Mouse (Mus musculus) left cerebral cortex, postnatal 10 days (tissue): ENCODE results near the gene Zbtb7a. TPM values are rescaled to one million over a fixed set of nuclear protein-coding genes. Genes with fewer than 3 reads are reported as not detected.

Source experiments
- DNase-seq, 2 experiments: peaks; one replicate each; pipeline ENCODE4 v3.0.0; 2021 to 2022; ENCODE audit warnings: low spot score in 2 of 2, mixed read lengths in 1 of 2; ENCODE audit errors: extremely low spot score in 1 of 2
- intact Hi-C: fragments of 180-260 bp; cut with DNase I; formaldehyde crosslinking; loops from one replicate; pipeline ENCODE4 v1.15.1; 2025
- total RNA-seq, 2 experiments: library from RNA; stranded (reverse); gene quantifications; 2 replicates each; pipeline ENCODE4 v1.2.3; 2021

Gene Zbtb7a
- total RNA-seq: 10 to 100 TPM; 38.7 to 42.6 TPM

DNA sequence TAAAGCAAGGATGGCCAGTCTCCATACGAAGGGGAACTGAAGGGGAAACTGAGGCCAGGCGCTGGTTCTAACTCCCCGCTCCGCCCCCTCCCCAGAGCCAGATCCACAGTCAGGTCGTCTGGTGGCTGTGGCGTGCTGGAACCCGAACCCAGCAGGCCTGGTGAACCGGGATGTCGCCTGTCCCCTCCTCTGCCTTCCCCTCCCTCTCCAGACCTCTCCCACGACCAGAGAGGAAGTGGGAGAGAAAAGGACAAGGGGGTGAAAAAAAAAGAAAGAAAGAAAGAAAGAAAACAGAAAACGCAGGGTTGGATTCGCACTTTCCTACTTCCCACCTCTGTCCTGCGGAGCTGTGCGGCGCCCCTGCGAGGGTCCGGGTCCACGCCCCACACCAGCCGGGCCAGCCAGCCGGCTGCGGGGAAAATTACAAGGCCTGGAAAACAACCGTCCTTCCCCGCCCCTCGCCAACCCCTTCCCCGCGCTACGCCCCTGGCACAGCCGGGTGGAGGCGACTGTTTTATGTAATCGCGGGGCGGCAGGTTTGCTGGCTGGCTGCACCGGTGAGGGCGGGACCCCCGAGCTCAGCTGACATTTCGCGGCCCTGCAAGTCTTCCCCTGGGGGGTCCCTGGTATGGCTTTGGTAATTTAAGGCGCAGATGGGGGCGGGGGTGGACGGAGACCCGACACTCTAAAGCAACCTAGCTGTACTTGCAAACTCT is at the start of gene Zbtb7a:
TSS of gene Zbtb7a (plus strand) at position 255 of the 716 bp plus-strand sequence.
- DNase-seq: peak in 1 of 2 experiments; percentile 72
- intact Hi-C loops: no loop called here

DNA sequence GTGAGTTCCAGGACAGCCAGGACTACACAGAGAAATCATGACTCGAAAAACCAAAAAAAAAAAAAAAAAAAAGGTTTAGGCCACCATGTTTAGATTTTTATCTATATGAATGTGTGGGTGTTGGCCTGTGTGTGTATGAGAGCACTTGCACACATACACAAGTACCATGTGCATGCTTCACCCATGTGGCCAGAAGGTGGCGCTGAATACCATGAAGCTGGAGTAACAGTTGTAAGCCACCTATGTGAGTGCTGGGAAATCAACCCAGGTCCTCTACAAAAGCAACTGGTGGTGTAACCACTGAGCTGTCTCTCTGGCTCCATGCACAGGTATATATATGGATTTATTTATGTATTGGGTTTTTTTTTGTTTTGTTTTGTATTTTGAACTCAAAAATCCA is 48.0 kb upstream of the Zbtb7a start:
- no peak for DNase-seq
- intact Hi-C loops: no loop called here

DNA sequence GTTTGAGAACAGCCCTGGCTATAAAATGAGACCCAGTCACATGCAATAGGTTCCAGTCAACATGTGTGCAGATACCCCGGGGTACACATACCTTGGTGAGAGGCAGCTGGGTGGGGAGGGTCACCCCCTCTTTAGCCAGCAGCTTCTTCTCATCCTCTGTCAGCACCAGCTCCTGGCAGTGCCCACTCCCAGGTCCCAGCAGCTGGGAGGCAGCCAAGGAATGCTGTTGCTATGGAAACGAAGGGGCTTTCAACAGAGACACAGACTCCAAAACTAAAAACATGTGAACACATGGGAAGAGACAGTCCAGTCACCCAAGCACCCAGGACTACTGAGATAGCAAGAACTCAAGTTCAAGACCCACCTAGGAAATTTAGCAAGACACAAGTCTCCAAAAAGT is 45.8 kb upstream of the Zbtb7a start:
- intact Hi-C loops: no loop called here
- DNase-seq: peak; percentile 56 to 65

DNA sequence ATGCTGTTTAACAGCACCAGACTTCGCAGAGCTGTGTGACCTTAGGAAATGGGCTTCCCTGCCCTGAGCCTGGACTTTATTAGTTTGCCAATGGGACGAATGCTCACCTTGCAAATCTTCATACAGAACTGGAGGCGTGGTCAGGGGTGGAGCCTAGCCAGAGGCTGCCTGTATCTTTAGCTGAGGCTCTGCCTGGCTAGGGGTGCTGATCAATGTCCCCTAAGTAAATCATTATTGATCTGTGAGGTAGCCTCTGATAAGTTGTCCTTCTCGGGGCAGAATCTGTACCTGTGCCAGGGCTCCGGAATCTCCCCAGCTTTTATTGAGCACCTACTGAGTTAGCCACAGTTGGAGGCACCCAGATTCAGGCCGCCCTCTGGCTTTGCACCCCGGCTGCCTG is 44.4 kb upstream of the Zbtb7a start:
- no peak for DNase-seq

DNA sequence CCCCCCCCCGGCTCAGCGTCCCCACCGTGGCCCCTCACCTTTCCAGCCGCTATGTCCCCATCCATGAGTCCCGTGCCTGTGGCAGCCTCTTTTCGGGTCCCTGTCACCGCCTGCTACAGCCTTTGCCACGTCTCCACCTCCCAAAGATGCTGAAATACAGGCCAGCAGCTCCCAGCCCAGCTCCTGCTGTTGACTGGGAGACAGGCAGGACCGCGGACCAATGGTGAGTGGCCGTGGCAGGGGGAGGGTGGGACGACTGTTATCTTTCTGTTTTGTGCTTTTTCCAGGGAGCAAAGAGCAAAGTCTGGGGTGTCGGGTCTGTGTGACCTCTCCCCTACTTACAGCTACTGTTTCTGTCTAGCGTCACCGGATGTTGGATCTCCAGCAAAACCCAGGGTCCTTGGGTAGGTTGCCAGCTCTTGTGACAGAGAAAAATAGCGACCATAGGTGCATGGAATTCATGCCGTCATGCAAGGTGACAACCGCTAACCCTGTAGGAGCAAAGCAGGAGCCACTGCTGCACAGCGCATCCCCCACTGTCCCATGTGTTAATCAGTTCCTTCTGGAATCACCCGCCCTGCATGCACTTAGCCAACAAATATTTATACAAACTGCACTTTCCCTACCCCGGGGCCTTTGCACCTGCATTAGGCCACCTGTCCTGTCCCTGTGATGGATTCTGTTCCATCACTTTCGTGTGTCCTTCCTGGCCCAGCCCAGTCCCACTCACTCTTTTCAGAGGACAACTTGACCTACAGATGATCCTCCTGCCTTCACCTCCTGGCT is 42.4 kb upstream of the Zbtb7a start:
- DNase-seq: no peak
- intact Hi-C loops: no loop called here

More for the DNA sequence above, 44.4 kb upstream of the Zbtb7a start:
- intact Hi-C loops: no loop called here

DNA sequence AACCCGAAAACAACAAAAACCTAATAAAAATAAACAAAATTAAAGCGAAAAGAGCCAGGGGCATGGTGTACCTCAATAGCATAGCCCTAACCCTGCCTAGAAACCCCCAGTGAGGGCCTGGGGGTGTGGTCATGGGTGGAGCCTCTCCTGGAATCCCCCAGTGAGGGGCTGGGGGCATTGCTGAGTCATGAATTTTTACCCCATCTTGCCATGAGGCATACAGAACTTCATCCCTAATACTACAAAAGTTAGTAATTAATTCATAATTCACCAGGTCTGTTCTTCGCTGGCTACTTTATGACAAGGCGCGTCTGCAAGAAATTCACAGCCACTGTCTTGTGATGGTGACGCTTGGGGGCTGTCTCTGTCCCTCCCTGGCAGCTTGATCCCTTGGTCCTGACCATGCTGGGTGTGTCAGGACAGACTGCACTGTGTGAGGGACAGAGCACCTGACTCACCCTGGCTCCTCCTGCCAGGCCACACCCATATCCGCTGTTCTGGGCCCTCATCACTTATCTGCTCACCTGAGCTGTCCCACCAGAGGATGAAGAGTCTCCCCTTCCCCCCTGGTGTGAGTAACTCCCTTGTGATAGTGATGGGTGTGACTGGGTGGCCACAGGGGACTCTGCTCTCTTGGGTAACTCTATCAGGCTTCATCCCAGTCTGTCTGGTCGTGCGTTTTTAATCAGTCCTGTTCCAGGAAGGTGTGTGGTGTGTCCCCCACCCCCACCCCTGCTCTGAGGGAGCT is 39.9 kb upstream of the Zbtb7a start:
- intact Hi-C loops: no loop called here
- DNase-seq: no peak

DNA sequence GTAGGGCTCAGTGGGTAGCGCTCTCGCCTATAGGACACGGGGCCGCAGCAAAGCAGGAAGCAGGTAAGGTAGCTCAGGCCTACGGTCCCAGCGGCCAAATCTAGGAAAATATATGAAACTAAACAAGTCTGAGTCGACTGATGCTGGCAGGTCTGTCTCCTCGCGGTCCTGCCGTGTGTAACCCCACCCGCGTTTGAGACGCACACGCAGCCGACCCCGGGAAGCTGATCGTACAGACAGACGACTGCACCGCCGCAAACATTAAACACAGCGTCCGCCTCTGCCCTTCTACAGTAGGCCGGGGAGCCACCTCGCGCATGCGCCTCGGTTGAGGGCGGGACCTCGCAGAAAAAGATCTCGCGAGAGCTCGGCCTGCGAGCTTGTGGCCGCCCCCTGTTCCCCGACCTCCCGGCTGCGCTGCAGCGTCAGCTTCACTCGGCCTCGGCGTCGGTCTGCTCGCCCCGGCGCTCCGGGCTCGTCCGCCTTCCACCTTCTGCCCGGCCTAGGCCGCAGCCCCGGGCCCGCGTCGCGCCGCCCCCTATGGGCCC is 29.4 kb upstream of the Zbtb7a start, which contains the start of gene Map2k2:
TSS of gene Map2k2 (plus strand) at position 351 of the 548 bp plus-strand sequence.
- DNase-seq: peak; percentile 93 to 99
- intact Hi-C loops: no loop called here

DNA sequence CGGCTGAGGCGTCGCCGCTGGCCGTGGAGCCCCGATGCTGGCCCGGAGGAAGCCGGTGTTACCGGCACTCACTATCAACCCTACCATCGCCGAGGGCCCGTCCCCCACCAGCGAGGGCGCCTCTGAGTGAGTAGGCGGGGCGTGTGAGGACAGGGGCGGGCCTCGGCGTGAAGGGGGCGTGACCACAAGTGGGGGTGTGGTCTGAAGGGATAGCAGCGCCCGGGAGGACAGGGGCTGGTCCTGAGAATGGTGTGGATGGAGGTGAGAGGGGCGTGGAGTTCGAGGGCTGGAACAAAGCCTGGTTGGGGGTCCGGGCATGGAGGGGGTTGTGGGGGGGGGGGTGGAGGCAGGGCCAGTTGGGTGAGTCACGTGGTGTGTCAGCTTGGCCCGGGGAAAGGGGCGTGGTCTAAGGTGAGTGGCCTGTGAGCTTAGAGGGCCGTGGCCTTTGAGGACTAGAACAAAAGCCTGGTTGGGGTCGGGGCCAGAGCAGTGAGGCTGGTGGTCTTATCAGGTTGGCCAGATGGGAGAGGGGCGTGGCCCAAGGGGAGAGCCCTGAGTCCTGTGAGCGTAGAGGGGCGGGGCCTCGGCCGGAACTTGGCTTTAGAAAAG is 28.8 kb upstream of the Zbtb7a start:
- peak; percentile 75 to 90 for DNase-seq
- intact Hi-C loops: no loop called here

DNA sequence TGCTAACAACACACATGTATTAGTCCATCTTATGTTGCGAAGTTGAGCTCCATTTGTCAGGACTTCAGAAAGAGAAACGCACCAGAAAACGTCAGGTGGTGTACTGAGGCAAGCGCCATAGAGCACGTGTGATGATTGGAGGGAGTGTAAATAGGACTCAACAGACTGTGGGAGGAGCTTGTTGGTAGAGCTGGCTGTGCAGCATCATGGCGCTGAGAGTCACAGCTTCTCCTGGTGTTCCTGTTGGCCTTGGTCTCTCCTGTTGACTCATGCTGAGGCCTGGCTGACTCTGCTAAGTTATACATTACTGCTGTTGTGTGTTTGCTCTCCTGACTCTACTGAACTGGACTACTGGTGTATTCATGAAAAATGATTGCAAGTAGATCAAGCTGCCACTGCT is 22.1 kb upstream of the Zbtb7a start:
- no peak for DNase-seq
- intact Hi-C loops: no loop called here

DNA sequence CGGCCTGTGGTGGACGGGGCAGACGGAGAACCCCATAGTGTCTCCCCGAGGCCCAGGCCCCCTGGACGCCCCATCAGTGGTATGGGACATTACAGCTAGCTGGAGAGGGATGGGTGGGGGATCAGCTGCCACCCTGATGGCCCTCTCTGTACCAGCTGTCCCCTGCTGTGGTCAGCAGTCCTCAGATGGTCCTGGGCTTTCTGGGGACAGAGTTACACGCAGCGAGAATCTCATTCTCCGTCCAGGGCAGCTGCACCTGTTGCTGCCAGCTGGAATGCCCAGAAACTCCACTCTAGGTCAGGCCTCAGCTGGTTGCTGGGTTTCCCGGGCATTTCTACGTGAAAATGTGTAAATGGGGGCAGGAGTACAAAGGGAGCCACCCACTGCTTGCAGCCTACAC is 15.4 kb upstream of the Zbtb7a start:
- no peak for DNase-seq
- intact Hi-C loops: no loop called here

DNA sequence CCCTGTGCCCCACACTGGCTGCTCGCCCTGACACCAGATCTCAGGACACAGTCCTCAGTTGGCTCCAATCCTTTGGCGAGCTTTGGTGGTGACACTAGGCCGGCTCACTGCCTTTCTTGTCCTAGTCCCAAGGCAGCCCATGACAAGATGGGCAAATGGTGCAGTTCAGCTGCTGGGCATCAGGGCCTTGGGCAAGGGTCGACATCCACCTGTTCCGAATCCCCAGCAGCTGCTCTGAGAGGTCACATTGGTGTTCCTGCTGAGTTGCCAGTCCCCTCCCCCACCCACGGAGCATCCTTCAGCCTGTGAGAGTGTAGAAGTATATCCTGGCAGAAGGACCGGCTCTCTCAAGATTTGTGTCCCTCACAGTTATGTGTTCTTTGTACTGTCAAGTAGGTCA is 14.4 kb upstream of the Zbtb7a start:
- intact Hi-C loops: no loop called here
- no peak for DNase-seq

DNA sequence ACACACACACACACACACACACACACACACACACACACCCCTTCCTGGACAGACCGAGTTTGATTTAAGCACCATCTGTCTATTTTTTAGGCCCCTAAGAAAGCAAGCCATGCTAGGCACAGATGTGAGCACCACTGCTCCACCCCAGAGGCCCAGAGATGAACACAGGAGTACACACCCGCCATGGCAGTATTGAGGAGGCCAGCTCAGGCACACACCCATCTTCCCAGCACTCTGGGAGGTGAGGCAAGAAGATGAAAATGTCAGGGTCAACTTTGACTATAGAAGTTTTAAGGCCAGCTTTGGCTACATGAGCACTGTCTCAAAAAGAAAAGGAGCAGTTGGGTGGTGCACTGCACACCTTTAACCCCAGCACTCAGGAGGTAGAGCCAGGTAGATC is 12.1 kb upstream of the Zbtb7a start:
- intact Hi-C loops: no loop called here
- no peak for DNase-seq

DNA sequence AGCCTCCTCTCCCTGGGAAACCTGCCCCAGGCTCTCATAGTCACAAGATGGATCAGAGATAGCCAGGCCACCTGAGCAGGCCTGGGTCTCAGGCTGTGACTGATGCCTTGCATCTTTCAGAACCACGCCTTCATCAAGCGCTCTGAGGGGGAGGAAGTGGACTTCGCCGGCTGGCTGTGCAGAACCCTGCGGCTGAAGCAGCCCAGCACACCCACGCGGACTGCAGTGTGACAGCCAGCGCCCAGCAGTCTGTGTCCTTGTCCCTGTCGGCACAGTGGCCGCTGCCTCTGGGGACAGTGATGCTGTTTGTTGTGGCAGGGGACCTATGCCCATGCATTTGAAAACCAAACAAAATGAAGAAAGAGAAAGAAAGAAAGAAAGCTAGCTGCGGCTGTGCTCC is 11.5 kb upstream of the Zbtb7a start:
- DNase-seq: no peak
- intact Hi-C loops: no loop called here

DNA sequence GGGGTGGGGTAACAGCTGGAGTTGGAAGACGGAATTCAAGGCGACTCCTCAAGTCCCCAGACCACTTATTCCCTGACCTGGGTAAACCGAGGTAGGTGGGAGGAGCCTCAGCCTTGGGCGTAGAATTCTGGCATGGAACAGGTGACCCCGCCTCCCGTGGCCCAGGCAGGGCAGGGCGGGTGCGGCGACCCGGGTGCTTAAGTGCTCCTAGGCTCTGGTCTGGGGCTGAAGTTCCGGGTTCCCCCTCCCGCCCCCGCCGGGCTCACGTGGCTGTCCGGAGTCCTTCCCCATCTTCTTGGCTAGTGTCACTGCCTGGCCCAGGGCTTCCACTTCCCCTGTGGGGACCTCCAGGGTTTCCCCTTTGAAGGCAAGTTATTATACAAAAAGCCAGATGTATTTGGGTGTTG is 836 bp upstream of the Zbtb7a start:
- intact Hi-C loops: no loop called here
- peak in 1 of 2 experiments; percentile 81 for DNase-seq

DNA sequence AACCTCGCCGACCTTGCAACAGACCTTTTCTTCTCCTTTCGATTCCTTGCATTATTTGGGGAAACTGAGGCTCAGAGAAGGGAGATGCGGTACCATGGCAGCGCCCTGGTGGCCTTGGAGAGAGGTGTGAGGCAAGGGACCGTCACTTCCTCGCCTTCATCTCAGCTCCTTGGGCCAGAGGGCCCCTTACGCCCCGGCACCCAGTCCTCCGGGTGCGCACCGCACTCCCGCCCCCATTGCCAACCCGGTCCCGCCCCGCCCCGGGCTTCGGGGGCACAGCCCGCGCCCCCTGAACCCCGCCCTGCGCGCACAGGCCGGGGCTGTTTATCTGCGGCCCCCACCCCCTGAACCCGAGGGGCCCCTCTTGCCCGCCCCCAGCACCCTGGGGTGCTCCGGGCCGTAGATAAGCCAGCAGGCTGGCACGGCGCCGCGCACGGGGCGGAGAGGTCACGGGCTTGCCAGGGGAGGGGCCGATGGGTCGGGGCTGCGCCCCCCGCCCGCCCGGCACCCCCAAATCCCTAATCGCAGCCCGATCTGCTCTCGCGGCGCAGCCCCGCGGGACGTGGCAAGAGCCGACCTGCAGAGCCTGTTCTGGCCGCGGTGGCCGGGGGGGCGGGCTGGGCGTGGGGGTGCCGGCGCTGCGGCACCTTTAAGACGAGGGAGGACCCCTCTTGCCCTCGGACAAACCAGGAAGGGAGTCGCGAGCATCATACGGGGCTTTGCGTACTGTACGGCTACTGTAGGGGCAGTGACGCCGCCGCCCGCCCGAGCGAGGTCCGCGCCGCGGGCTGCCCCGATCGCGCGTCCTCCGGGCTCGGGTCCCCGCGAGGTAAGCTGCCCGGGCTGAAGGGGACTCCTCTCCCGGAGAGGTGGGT is 1.0 kb downstream of the Zbtb7a start:
- intact Hi-C loops: no loop called here
- DNase-seq: peak; percentile 69 to 89

DNA sequence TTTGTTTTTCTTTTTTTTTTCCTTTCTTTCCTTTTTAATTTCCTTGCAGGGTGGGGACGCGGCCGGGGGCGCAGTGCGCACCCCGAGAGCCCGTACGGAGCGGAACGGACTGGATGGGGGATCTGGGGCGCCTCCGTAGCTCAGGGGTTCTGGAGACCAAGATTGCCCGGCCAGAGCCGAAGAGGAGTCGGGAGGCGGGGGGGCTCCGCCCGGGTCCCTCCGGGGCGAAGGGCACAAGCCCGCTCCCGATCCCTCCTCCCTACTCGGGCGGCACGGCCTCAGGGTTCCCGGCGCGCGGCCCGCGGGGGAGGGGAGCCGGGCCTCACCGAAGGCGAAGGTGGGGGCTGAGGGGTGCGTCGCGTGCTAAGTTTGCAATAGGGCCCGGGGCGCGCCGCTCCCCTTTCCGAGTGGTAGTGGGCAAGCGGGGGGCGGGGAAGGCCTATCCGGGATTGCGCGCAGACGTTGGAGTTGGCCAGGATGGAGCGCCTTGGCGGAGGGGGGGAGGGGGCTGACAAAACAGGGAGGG is 1.7 kb downstream of the Zbtb7a start:
- intact Hi-C loops: no loop called here
- DNase-seq: no peak

DNA sequence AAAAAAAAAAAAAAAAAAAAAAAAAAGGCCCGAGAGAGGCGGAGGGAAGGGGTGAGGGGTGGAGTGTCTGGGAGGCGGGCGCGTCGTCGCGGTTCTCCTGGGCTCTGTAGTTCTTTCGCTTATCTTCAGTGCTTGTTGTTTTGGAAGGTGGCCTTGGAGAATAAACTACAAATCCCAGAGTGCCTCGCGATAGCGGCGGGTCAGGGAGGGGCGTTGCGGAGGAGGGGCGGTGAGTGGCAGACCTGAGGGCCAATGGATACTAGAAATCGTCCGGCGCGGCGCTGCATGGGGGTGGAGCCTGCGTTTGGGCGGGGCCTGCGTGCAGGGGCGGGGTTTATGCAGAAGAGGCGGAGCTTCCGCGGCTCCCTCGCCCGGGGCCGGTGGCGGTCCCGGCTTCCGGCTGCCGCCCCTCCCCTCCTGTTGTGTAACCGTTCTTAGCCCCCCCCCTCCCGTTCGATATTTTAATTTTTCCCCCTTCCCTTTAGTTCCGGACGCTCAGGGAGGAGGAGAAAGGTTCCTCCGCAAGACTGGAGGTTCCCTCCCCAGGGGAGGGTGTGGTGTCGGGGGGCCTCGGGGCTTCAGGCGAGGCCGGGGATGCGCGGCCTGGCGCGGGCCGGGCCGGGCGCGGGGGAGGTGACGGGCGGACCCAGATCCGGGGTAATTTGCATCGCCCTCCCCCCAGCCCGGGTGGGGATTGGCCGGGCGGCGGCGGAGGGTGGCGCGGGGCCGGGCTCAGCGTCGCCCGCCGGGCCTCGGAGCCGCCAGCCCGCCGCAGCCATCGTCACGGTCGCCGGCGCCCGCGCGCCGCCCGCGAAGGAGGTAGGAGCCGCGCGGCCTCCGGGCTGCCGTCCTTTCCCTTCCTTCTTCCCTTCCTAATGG is 2.5 kb downstream of the Zbtb7a start:
- intact Hi-C loops: no loop called here
- peak; percentile 98 to 99 for DNase-seq
